Mouse (Mus musculus) layer of hippocampus, adult 11-12 months (tissue): ENCODE data around the gene Cth.
A peak's percentile ranks its signal among the peaks of the same experiment; 100 is the strongest.

Source experiments
- DNase-seq: peaks from one replicate; pipeline ENCODE4 v3.0.0; 2022; ENCODE audit warnings: low spot score

Gene Cth

GRCm38 (mm10) chr3:157910262-157910661 is 14.6 kb downstream of the Cth start:
- no peak for DNase-seq

- no peak for DNase-seq
Measured at GRCm38 (mm10) chr3:157908166-157908565, 16.7 kb downstream of the Cth start.

DNA sequence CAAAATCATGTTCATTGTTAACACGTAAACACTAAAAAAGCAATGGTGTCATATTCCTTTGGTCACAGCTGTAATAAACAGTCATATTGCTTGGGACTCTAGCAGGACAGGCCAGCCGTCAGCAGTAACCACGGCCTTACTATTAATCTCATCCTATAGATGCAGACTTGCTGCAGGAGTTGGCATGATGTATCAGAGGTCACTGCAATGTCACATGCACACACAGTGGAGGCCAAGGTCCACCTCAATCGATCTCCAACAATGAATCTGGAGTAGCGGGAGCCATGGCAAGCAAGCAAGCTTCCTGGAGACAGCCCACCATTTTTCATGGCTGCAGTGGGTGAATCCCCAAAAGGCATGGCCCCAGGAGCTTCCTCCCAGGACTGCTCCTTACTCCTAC is 23.2 kb downstream of the Cth start:
- DNase-seq, result no peak

GRCm38 (mm10) chr3:157899986-157900385 is 24.9 kb downstream of the Cth start:
- DNase-seq, result no peak

GRCm38 (mm10) chr3:157897645-157898044 is 27.2 kb downstream of the Cth start:
- no peak for DNase-seq

GRCm38 (mm10) chr3:157891819-157892218 is 33.1 kb downstream of the Cth start:
- no peak for DNase-seq

DNA sequence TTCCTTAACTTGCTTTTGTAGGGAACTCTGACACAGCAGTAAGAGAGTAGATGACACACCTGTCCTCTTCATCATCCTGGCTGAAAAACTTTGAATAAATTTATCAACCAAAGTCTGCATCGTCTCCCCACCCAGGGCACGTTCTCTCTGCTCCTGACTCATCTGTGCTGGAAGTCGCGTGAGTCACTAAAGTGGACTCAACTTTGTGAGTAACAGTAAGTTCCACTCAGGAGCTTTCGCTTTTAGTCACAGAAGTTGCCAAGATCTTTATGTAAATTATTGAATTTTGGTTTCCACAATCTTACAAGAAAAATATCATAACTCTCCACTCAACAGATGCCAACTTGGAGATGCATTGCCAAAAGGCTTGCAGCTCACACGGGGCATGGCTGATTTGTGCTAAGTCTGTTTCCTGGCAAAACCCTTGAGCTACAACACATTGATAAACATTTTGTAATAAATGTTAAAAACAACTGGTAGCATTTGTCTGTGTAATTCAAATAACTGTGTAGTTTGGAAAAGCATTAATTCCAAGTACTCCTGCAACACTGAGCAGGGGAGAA is 40.7 kb downstream of the Cth start:
- DNase-seq, result peak; percentile 15

DNA sequence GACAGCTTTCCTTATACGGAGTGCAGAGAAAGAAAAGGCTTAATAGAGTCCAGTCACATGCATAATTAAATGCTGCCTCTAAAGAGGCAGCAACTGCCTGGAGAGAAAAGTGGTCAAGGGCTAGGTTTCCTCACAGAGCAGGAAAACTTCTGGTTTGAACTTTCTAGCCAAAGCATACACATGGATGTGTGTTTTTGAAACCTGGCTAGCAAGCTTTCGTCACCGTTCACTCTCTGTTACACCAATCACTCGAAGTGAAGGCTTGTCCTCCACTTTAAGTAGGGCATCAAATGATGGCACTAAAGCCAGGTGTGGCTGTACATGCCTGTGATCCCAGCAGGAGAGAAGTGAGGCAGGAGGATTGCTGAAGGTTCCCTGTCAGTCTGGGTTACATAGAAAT is 41.8 kb downstream of the Cth start:
- no peak for DNase-seq

DNA sequence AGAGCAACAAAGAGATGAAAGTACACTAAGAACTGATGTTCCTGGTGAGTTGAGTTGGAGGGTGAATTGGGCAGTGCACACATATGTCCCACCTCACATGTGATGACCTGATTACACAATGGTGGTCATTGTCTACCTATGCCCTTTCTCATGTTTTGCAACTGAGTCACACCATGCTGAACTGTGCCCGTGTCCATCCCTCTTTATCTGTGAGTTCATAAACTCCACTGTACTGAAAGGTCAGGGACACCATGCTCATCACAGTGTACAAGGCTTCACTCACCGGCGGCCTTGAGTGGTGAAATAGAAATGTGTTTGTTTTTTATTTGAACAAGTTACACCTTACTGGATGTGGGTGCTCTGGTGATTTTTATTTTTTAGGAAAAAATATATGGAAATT is 42.9 kb downstream of the Cth start:
- DNase-seq, result no peak

- DNase-seq, result no peak
Measured at GRCm38 (mm10) chr3:157880983-157881382, 43.9 kb downstream of the Cth start.

GRCm38 (mm10) chr3:157877847-157878246 is 47.0 kb downstream of the Cth start:
- DNase-seq, result no peak

DNA sequence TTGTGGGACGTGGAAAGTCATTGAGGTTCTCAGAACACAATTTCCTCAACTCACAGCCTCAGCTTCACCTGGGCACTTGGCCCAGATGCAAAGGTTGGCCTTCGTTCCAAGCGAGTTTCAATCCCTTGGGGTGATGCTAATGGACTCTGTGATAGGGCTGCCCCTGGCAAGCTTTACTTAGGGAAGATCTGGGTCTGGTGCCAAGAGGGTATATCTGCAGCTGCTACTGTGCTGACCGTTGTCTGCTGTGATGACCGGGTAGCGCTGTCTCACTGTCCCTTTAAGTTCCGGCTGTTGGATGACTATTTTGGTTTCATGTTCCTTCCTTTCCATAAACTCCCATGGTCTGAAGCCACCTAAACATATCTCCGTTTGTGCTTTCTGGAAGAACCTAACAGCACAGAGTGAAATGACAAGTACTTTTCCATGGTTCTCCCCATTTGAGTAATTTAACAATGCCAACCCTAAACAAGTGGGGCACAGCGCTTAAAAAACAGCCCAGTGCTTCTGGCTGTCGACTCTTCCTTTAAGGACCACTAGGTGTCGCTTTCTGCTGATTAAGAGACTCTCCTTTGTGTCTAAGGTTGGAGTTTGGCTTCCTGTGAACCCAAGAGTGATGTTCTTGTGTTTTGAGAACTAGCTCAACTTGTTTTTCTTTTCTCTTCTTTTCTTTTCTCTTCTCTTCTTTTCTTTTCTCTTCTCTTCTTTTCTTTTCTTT is 48.3 kb downstream of the Cth start:
- peak; percentile 62 for DNase-seq

DNA sequence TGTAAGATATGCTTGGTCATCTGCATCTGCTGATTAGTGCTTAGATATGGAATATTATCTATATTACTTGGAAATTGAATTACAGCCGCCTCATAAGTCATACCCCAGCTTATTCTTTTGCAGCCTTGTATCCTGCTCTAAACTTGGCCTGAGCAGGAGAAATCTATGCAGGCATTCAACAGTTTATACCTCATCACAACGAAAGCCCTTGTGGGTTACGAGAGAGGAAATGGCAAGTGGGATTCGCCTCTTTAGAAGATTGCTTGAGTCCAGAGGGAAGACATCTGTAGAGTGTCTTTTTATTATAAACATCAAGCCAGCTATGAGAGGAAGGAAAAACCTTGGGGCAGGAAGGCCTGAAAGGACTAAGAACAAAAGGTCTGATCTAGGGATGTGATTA is 52.0 kb downstream of the Cth start:
- no peak for DNase-seq

- no peak for DNase-seq
Measured at GRCm38 (mm10) chr3:157867836-157868235, 57.0 kb downstream of the Cth start.

DNA sequence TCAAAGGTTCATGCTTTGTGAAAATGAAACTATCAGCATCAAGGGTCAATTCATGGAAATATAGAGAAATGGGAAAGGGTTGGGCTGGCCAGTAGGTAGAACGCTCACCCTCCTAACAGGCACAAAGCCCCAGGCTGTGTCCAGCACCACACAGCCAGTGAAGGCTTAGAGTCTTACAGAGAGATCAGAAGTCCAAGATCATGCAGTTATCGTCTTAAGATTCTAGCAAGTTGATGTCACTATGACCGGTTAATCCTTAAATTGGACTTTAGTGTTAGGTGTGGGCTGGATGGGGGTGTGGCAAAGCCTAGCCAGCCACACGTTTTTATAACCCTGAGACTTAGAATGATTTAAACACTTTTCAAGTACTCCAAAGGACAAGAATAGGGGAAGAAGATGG is 58.6 kb downstream of the Cth start:
- DNase-seq, result no peak

DNA sequence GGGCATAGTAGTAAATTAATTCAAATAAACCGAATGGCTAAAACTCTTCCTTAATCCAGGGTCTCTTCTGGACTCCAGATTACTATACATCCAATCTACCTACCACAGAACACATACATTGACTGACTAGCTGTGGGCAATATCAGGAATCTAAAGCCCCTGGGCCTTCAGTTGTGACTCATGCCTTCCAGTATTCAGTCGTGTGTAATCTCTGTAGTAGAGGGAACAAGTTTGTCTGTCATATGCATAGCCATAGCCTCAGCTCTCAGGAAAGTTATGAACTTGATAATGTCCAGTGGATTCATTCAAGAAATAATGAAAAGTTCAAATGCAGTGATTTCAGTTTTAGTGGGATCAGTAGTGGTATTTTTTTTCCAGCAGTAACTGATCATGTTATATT is 59.0 kb downstream of the Cth start:
- no peak for DNase-seq

- DNase-seq, result no peak
Measured at GRCm38 (mm10) chr3:157865431-157865830, 59.4 kb downstream of the Cth start.

GRCm38 (mm10) chr3:157852806-157853205 is 72.1 kb downstream of the Cth start:
- DNase-seq, result no peak

DNA sequence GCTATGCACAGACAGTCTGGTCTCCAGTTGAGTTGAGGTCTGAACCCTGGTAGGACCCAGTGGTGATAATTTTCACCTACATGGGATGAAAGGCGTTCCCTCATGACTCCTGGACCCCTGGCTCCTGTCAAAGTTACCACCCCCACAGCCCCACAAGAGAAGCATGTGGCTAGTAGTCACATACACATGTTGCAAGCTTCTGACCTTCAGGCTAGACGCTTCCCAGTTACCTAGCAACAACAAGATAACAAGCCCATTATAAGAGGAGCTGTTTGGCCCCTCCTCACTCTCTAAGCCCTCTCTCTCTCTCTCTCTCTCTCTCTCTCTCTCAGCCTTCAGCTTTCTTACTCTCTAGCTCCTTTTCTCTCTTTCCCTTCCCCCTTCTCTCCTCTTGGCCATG is 76.4 kb downstream of the Cth start:
- no peak for DNase-seq

GRCm38 (mm10) chr3:157847338-157848284 is 77.3 kb downstream of the Cth start:
- DNase-seq, result no peak
